Mouse (Mus musculus) cerebellum, adult 2 months (tissue): ENCODE measurements around the gene Fam19a2.

ENCODE experiments used
- CTCF ChIP-seq: fragments of 200-500 bp; IDR thresholded peaks from 2 replicates; pipeline ENCODE4 v1.5.1; 2011; ENCODE audit warnings: low read depth, mild to moderate bottlenecking, control low read depth, low read length, moderate library complexity, borderline replicate concordance; ENCODE audit not compliant: insufficient read depth
- POLR2A ChIP-seq: fragments of 200-500 bp; IDR thresholded peaks from 2 replicates; pipeline ENCODE4 v1.6.1; 2011; ENCODE audit warnings: low read length, control low read depth, borderline replicate concordance; ENCODE audit not compliant: insufficient read depth

DNA sequence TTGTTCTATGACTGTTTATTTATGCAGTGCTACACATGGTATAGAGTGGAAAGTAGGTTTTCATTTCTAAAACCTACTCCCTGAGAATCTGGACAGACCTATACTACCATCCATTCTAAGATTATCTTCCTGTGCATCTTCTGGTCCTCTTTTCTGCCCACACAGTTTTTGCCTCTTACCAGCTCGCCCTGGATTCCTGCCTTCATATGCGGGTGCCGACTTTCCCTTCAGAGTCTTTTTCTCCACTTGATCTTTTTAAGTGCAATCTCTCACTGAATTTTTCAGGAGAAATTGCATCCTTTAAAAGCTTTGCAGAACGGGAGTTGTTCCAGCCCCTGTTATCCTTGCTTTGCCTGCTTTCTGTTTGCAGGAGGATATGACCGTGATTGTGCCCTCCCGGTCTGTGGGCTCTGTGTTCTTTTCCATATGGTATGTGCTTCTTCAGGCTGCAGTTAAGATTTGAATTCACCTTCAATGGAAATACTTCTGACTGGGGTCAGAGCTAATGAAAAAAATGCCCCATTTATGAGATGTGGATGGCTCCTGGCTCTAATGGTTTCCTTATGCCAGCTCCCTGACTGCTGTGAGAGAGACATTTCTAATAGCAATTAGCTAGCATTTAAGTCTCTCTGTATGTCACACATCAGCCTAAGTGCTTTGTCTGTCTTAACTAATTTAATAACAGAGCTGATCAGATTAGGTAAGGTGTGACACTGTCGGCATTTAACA, 308.7 kb downstream of the Fam19a2 start:
- no peak for TF ChIP-seq POLR2A
- TF ChIP-seq CTCF: no peak
